Mouse (Mus musculus) urinary bladder, postnatal 4 days (tissue): ENCODE measurements around the gene Kif5a.
A peak's percentile ranks its signal among the peaks of the same experiment; 100 is the strongest.

Experiments used
- DNase-seq, 2 experiments: peaks; one replicate each; pipeline ENCODE4 v3.0.0; 2021 to 2022; ENCODE audit warnings: low spot score in 2 of 2

Gene Kif5a

GRCm38 (mm10) chr10:127289573-127290191 is 26.5 kb upstream of the Kif5a start:
- DNase-seq = peak in 1 of 2 experiments; percentile 56

DNA sequence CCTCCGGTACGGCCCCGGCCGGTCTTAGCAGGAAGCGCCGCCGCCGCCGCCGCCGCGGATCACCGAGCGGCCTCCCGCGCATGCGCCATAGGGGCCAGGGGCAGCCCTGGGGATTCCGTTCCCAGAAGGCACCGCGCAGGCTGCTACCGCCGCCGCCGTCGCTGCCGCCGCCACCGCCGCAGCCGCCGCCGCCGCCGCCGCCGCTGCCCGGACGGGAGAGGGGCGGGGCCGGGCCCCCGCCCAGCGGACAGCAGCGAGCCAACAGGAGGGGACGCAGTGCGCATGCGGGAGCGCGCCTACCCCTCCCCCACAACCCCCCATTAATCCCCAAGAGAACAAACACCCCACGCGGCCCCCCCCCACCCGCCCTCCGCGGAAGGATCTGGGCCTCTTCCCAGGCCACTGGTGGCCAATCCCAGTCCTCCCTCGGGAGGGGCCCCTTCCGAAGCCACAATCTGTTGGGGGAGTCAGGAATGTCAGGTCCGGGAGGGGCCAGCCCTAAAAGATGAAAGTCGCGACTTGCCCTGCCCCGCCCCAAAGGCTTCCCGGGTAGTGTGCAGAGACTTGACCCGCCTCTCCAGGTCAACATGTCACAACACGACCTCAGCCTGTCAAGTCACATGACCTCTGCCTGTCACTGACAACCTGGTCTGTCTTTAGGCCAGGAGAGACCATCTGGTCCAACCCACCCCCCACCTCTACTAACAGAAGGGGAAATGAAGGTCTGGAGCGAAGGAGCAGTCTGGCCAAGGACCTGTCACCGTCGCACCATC is 25.8 kb upstream of the Kif5a start, which contains the start of gene Mbd6:
Gene Mbd6, minus strand, starts transcription at position 219 of the 773 bp plus-strand sequence.
- DNase-seq = peak; percentile 86 to 87

DNA sequence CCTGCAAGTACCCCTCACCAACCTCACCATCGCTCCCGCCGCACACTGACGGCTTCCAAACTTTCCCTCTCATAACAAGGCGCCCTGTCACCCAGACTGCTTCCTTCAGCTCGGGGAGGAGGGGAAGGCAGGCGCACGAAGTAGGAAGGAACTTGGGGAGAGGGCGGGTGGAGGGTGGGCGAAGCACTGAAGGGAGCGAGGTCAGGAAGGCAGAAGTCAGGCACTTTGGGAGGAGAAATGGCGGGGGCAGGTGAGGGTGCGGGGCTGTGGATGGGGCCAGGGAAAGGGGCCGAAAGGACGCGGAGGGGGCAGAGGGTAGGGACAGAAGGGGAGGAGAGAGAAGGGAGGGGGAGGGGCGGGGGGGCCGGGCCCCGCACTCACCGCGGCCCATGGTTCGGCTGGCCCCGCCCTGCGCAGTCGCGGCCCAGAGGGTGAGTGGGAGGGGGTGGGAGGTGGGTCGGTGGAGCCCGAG is 25.2 kb upstream of the Kif5a start:
- peak; percentile 45 to 70 for DNase-seq

GRCm38 (mm10) chr10:127287936-127288293 is 24.8 kb upstream of the Kif5a start:
- no peak for DNase-seq

DNA sequence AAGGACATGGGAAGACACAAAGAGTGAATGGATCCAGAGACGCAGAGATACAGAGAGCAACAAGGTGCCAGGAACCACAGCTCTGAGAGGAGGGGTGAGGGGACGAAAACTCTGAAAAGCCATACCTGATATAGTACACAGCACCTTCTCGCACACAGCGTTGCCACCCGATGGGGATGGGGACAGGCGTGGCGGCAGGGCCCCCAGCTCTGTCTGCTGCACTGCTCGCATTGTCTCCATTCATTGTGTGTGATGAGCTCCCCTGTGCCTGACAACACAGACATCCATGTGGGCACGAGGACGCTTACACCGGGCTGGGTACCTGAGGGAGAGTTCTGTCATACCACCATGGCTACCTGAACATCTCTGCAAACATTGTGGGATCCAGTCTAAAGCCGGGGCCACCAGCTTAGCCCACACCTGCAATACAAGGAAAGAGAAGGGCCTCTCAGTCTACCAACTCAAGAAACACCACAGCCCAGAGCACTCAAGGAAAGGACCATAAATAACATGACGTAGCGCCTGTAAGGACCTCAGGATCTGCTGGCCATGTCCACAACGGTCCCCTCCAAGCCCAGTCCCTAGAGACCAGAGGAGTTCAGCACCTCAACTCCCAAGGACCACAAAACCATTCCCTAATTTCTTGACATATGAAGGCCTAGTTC is 24.3 kb upstream of the Kif5a start:
- no peak for DNase-seq

- DNase-seq = no peak
These were observed 23.6 kb upstream of the Kif5a start for GRCm38 (mm10) chr10:127286730-127287129.

- no peak for DNase-seq
These were observed 23.0 kb upstream of the Kif5a start for GRCm38 (mm10) chr10:127286194-127286593.

- no peak for DNase-seq
These were observed 22.5 kb upstream of the Kif5a start for GRCm38 (mm10) chr10:127285644-127286043.

GRCm38 (mm10) chr10:127284724-127285500 is 21.8 kb upstream of the Kif5a start:
- no peak for DNase-seq

DNA sequence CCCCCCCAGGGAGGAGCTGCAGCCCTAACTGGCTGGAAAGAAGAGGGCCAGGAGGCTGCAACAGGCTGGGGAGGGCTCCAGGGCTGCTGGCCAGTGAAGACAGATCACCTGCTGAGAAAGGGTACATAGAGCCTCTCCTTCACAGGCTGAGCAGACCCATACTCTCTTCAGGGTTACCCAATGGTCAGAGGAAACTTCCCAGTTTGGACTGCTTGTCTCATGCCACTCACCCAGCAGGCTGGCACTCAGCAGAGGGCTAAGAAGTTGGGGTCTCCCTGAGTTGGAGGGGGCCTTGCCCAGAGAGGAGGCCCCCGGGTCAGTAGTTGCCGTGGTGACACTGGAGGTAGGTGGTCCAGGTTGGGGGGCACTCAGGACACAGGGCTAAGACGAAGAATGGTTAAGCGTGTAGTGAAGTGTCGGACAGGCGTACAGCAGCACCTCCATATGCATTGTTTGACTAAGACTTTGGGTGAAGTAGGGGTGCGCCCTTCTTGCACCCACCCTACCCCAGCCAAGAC is 21.0 kb upstream of the Kif5a start:
- DNase-seq = no peak

DNA sequence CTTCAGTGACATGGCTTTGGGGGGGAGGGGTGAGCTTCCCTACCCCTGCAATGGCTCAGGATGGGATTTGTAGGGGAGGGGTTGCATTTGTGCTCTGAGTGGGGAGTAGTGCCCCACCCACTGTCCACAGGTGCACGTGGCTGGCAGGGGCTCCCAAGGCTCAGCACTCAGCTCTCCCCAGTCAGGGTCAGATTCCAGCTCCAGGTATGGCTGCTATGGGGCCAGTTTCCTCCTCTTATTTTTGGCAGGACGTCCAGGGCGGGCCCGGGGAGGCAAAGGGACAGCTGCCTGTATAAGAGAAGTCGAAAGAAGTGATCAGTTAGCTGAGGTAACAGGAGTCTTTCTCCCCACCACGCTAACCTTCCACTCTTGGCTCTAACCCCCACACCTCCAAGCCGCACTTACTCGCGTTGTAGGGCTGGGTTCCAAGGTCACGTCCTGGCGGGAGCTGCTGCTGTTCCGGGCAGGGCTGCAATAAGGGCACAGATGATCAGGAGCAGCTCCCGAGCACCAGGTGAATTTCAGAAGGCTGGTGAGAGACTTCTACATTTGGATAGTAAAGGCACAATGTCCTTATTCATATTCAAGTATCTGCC is 19.6 kb upstream of the Kif5a start:
- no peak for DNase-seq

- DNase-seq = no peak
These were observed 18.2 kb upstream of the Kif5a start for GRCm38 (mm10) chr10:127281316-127281715.

DNA sequence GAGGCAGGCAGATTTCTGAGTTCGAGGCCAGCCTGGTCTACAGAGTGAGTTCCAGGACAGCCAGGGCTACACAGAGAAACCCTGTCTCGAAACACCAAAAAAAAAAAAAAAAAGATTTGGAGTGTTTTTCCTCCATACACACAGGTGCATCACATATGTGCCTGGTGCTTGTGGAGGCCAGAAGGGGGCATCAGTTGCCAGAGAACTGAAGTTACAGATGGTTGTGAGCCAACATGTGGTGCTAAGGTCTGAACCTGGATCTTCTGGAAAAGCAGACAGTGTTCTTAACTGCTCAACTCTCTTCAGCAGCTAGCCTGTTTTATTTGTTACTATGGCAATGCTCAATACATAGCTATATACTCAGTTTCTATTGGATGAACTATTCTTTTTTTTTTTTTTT is 16.6 kb upstream of the Kif5a start:
- no peak for DNase-seq

DNA sequence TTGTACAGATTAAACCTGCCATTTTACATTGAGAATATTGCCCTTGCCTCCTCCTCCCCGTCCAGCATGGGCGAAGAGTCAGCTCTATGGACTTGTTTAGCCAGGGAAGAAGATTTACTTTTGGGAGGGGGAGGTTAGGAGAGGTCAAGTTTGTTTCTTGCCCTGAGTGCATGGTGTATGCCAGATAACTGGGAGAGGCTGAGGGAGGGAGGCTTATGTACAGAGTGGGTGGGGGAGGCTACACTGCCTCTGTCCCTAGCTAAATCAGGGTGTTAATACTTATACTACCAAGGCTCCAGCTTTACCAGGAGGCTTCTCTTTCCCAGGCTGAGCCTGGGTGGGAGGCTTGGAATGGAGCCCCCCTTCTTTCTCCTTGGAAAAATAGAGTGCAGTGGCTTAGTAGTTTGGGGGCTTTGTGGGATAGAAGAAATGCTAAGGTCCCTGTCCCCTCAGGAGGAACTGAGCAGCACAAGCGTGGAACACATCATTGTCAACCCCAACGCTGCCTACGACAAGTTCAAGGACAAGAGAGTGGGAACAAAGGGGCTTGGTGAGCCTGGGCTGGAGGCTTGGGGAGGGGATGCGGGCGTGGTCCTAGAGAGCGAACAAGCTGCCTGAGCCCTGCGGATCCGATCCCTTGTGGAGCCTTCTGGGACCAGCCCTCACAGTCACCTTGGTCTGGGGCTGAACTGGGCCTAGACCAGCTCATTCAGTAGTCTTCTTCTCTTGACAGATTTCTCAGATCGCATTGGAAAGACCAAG is 11.3 kb upstream of the Kif5a start:
- DNase-seq = no peak

DNA sequence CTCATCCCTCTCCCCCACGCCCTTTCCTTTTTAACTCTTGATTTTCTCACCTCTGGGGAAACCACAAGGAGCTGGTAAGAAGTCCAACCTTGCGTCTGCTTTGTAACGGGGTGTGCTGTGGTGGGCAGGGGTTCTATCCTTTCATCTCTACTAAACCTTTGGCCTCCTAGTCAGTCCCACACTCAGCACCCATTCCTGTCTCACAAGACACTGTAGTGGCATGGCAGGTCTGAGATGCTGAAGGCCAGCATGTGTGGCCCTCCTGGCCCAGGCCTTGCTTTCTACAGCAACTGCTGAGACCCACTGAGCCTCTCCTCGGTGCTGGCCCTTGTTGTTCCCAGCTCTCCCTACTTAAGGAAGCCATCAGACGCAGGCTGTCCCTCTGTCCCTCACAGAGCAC is 9.2 kb upstream of the Kif5a start:
- DNase-seq = no peak

- no peak for DNase-seq
These were observed 6.7 kb upstream of the Kif5a start for GRCm38 (mm10) chr10:127269884-127270283.

DNA sequence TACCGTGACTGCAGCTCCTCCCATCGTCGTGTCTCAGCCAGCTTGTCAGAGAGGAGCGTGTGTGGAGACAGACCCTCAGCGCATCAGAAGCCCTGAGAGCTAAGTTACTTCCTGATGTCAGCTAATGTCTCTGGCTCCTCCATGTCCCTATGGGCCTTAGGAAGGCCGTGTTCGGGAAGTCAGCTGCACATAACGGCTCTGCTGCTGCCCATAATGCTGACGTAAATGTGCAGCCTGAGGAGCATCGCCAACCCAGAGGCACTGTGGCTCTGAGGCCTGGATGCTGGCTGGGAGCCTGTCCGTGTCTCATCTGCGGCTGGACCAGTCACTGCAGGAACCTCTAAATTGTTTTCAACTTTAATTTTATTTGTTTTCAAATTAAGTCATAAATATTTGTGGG is 5.9 kb upstream of the Kif5a start:
- no peak for DNase-seq

DNA sequence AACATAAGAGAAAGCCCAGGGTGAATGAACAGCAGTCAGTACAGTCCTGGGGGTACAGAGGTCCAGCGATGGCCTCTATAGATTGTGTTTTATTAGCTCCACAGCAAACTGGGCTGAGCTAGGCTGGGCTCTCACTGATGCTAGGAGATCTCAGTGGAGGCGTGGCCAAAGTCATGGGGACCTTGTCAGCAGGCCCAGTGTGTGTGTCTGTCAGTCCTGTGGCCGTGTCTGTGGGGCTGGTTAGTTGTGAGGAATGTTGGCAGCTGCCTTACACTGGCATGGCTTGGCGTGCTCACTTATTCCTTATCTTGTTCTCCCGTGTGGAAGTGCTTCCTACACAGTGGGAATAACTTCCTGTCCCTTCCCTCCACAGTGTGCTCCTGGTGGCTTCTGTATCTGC is 5.3 kb upstream of the Kif5a start:
- DNase-seq = no peak

DNA sequence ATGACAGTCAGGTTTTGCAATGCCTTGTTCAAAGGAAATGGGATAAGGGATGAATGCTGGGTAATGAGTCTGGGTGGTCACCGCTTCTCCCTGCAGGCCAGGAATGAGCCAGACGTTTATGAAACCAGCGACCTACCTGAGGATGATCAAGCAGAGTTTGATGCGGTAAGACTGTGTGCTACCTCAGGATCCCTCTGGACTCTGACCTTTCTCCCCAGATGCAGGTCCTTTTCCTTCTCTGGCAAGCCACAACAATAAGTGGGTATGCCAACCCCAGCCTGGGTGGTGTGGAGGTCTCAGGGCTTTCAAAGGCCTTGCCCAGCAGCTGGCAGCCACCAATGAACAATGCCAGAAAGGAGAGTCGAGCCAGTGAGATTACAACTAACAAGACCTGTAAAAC is 4.2 kb upstream of the Kif5a start:
- no peak for DNase-seq
